Mouse (Mus musculus) layer of hippocampus, adult 2 months (tissue): ENCODE data around the gene Kcnq1. TPM values are rescaled to one million over a fixed set of nuclear protein-coding genes. Genes with fewer than 3 reads are reported as not detected.

Experiments used
- DNase-seq, 2 experiments: peaks; one replicate each; pipeline ENCODE4 v3.0.0; 2022; ENCODE audit warnings: low spot score in 2 of 2
- H3K27ac ChIP-seq: fragments of 200-600 bp; 2 replicates; pipeline ENCODE4 v1.8.1; 2022
- H3K4me3 ChIP-seq: fragments of 200-600 bp; 2 replicates; pipeline ENCODE4 v1.8.1; 2022; ENCODE audit warnings: mild to moderate bottlenecking
- CTCF ChIP-seq: fragments of 200-600 bp; conservative IDR thresholded peaks from 2 replicates; pipeline ENCODE4 v1.8.1; 2022; ENCODE audit warnings: antibody characterized with exemption, mild to moderate bottlenecking, moderate library complexity
- total RNA-seq, 2 experiments: library from RNA; stranded (reverse); gene quantifications; 2 replicates each; pipeline ENCODE4 v1.2.3; 2021

Kcnq1 gene
- total RNA-seq, 2 experiments from 2014 or later = 0.29 to 0.97 TPM

DNA sequence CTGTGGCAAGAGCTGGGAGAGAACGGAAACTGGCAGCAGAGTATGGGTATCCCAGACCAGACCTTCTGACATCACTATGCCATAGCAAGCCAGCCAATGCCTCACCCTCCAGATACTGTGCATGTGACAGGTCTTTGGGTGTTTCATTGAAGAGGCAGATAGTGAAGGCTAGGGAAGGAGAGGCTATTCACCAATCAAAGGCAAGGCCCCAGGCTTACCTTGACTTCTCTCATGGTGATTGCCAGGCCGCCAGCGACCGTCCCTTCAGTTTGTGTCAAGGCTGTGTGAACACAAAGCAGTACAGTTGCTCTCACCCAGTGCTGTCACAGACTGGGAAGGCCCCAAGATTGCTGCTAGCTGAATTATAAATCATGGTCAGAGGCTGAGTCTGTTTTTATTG, 75.1 kb downstream of the Kcnq1 start:
- Histone ChIP-seq H3K27ac (no peak overlapping the region), H3K4me3 (no peak overlapping the region)
- TF ChIP-seq CTCF = no peak
- no peak for DNase-seq

DNA sequence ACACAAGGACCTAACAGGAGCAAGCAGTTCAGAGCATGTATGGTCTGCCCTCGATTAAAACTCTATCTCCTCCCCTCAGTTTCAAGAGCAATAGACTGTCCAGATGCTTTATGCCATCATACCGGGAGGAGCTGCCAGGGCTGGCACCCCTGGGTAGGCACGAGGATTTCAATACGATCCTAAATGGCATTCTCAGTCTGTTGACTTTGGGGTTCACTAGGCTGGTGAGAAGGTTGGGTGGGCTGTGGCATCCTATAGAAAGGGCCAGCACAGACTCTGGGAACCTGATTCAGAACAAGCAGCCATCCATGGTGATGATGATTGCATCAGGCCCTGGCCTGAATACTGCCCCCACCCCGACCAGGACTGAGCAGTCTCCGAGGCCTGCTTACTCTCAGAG, 79.3 kb downstream of the Kcnq1 start:
- H3K4me3 ChIP-seq = no peak overlapping the region
- no peak overlapping the region for H3K27ac ChIP-seq
- TF ChIP-seq CTCF = no peak
- DNase-seq = no peak

DNA sequence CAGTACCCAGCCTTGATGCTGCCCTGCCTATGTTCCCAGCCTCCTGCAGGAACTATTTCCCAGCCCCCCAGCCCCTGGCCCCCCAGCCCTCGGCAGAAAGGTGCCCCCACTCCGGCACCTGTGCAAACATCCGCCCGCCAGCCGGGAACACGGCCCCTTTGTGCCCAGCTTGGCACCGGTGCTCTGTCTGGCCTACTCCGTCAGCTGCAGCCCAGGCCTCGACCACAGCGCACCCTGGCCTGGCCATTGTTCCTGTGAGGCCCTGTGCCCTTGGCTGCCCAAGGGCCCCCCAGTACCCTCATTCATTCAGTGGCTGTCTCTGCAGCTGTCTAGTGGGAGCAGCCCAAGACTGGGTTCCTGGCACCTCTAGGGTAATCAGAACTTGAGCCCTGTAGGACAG, 80.2 kb downstream of the Kcnq1 start:
- Histone ChIP-seq H3K27ac (no peak overlapping the region), H3K4me3 (no peak overlapping the region)
- DNase-seq = no peak
- TF ChIP-seq CTCF = no peak

DNA sequence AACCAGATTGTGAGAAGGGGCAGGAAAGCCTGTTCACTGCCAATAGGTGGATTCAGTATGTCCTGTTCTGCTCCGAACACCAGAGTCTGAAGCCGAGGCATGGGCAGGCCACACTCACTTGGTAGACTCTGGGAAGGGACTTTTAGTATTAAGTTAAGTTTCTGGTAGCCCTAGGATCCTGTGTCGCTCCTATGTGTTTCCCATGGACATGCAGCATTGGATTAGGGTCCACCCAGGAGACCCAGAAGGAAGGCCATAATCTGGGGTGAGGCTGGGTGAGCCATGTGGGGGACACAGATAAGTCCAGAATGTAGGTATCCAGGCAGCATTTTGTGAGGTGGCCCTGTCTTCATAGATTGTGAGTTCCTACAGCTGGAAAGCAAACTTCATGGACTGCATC, 81.0 kb downstream of the Kcnq1 start:
- Histone ChIP-seq H3K27ac (no peak overlapping the region), H3K4me3 (no peak overlapping the region)
- no peak for DNase-seq
- no peak for TF ChIP-seq CTCF

DNA sequence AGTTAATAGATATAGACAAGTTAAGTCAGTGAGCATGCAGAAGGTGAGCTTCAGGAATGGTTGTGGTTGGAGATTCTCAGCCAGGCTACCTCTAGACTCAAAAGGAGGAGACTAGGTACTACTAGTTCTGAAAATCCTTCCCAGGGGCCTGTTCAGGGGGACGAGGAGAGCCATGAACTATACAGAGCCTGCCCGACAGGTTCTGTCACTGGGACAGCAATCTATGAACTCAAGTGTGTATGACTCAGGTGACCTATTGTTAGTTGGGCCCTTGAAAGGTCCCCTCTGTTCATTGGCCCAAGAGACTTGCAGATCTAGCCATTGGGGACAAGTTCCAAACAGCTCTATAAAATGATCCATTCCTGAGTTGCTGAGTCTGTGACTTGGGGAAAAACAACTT, 82.4 kb downstream of the Kcnq1 start:
- Histone ChIP-seq H3K4me3 (no peak overlapping the region), H3K27ac (no peak overlapping the region)
- no peak for DNase-seq
- no peak for TF ChIP-seq CTCF

DNA sequence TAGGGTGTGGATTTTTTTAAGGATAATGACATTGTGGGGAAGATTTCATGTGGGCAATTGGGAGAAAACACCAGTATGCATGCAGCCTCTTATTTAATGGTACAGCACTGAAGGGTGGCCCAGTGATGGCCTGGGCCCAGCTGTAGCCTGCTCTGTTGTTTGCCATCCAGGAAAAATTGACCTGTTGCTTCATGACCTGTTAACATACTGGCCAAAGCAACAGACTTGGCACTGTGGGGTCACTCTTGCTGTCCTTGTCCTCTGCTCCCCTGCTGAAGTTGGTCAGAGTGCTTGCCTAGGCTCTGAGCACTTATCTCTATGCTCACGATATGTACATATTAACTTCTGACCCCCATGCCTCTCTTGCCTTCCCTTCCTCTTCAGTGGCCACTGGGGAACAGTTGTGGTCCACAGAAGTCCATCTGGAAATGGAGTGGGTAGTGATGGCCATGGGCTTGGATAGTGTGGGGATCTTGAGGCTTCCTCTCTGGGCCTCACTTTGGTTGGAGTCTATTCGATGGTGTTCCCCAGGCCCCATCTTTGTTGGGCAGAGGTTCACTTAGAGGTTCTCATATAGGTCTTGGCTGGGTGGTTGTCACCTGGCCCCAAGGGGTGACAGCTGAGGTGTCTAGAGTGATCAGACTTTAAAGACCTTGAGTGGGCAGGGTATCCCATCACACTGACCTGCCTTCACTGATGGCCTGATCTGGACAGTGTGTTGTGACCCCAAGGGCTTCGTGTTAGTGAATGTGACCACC, 84.0 kb downstream of the Kcnq1 start:
- DNase-seq = no peak
- no peak for TF ChIP-seq CTCF
- H3K4me3 ChIP-seq = no peak overlapping the region
- H3K27ac ChIP-seq = no peak overlapping the region

DNA sequence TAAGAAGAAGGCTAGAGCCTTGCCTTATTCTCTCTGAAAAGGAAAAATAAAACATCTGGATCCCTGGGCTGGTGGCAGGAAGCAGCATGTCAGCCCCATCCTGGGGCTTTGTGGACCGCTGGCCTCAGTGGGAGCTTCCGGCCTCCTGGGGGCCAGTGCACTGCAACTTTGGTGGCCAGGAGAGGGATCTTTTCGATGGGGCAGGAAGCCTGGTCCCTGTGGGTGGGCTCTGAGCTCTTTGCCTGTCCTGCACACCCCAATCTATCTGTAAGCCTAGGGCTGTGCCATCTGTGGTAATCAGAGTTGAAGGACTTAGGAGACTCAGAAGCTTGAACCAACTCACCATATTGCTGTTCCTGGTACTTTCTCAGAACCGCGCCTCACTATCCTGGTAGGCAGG, 84.7 kb downstream of the Kcnq1 start:
- no peak for DNase-seq
- Histone ChIP-seq H3K4me3 (no peak overlapping the region), H3K27ac (no peak overlapping the region)
- TF ChIP-seq CTCF = no peak

DNA sequence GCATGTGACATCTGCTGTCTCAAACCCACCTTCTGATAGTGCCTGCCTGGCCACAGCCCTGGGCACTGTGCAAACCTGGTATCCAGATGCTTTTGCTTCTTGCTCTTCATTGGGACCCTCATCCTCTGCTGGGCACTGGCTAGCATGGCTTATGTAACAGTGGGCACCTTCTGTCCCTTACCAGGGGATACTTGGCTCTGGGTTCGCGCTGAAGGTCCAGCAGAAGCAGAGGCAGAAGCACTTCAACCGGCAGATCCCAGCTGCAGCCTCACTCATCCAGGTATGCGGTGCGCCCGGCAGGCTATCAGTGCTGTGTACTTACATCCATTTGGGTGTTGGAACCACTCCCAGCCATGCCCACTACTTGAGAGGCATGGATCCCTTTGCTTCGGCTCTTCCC, 86.2 kb downstream of the Kcnq1 start:
- TF ChIP-seq CTCF = no peak
- Histone ChIP-seq H3K27ac (no peak overlapping the region), H3K4me3 (no peak overlapping the region)
- DNase-seq = no peak

DNA sequence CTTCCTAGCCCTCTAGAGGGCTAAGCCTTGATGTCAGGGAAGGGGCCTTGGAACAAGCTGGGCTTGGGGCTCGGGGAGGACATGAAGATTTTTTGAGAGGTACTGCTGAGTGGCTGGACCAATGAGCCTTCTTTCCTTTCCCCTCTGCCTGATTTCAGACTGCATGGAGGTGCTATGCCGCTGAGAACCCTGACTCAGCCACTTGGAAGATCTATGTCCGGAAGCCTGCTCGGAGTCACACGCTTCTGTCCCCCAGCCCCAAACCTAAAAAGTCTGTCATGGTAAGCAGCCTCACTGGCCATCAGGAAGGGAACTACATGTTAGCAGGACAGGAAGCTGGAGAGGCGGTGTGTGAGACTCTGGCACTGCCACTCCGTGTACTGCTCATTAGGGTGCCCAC, 87.9 kb downstream of the Kcnq1 start:
- TF ChIP-seq CTCF = no peak
- no peak overlapping the region for H3K4me3 ChIP-seq

DNA sequence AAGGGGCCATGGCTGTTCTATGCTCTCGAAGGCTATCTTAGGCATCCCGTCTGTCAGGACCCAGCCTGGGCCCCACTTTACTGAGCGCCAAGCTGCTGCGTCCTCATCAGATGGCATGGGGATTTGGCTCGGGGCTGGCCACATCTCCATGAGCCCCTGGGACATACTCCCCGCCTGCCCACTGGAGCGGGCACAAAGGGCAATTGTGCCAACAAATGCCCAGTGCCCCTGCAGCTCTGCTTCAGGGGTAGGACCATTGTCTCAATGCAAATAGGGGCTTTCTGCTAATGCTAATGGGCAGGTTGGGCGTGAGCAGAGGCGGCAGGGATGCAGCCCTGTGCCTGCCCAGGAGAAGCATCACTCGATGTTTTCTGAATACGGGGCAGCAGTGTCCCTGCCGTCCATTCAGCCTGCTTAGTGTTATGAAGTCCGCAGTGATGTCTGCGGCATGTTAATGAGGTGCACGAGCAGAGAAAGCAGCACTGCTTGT, 91.8 kb downstream of the Kcnq1 start:
- TF ChIP-seq CTCF = no peak
- no peak overlapping the region for H3K27ac ChIP-seq
- no peak for DNase-seq
- H3K4me3 ChIP-seq = no peak overlapping the region

More for the DNA sequence above, 87.9 kb downstream of the Kcnq1 start:
- no peak overlapping the region for H3K27ac ChIP-seq
- DNase-seq = no peak

DNA sequence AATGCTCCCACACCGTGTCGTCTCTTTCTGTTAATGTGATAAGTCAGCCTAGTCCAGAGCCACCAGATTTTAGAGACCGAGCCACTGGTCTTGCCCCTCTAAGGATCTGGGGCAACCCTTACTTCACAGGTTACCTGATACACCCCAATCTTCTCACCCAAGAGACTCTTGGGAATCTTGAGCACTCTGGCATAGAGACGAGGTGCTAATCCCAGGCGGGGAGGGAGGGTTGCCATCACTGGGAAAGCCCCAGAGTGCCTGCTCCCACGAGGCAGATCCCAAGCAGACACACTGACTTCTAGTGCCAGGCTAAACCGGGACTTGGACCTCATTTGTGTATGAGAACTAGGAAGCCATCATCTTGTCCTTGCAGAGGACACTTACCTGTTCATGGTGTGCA, 92.3 kb downstream of the Kcnq1 start:
- TF ChIP-seq CTCF = no peak
- no peak overlapping the region for H3K4me3 ChIP-seq
- no peak for DNase-seq
- H3K27ac ChIP-seq = no peak overlapping the region

DNA sequence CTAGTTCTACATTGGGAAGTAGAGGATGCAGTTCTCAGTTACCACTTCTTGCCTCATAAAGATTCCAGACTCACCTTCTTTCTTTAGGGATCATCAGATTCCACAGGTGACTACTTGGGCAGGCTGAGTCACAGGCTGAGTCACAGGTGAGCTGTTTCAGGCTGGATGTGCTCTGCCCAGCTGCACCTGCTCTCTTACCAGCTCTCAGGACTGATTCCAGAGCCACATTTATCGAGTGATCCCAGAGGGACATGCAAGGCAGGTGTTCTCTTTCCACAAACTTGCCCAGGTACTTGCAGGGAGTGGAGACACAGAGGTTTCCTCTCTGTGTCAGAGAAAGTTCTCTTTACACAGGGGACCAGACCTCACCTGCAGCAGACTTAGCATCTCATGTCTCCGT, 95.1 kb downstream of the Kcnq1 start:
- TF ChIP-seq CTCF = no peak
- DNase-seq = no peak
- H3K4me3 ChIP-seq = no peak overlapping the region
- no peak overlapping the region for H3K27ac ChIP-seq

DNA sequence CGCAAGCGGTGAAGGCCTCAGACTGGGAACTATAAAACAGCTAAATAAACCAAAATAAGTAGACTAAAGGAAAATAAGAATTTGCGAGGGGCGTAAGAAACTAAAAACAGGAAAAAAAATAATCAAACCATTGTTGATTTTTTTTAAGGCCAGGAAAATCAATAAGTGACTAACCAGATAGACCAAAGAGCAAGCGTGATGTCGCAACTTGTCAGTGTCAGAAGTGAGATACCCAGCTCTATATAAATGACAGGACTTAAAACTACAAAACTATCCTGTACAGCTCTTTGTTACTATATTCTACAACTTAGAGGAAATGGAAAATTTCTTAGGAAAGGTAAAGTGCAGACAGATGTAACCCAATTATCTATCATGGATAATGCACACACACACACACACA, 97.7 kb downstream of the Kcnq1 start:
- Histone ChIP-seq H3K4me3 (no peak overlapping the region), H3K27ac (no peak overlapping the region)
- DNase-seq = no peak
- no peak for TF ChIP-seq CTCF

DNA sequence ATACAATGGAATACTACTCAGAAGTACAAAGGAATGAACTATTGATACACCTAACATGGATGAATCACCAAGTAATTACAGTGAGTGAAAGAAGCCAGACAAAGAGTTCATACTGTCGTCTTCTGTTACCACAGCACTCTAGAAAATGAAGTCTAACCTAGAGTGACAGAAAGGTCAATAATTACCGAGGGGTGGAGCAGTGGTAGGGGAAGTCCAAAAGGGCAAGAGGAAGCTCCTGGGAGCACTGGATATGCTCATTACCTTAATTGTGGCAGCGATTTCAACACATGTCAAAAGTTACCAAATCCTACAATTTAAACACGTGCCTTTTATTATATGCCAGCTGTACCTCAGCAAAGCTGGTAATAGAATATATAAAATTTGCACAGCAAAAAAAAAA, 100.9 kb downstream of the Kcnq1 start:
- Histone ChIP-seq H3K27ac (no peak overlapping the region), H3K4me3 (no peak overlapping the region)
- DNase-seq = no peak
- no peak for TF ChIP-seq CTCF
